Comparison of ENCODE assay signal across 29 mouse cellular contexts in the genomic region with DNA sequence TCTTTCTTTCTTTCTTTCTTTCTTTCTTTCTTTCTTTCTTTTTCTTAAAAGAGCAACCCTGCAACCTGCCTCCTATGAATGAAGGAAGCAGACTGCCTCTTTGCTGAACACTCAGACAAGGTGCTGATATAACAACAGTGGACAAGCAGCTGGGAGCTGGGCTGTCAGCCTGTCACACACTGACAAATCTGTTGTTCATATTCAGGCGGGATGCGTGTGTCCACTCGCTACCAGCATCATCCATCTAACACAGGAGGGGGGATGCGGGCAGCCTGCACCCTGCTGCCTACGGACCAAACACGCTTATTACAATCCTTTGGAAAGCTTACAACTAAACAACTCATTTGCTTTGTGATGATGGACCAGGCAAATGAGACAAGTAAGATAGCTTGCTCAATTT.
A peak's percentile ranks its signal among the peaks of the same experiment; 100 is the strongest.
DNase-seq lines count a peak whose midpoint lies in the region; ATAC-seq and TF ChIP-seq lines count a peak whose summit lies in the region.
"Had no signal": no experiment of that assay in that cellular context is flagged by ENCODE, and none has a peak within 500 bp of the region (broad histone marks: within the 10 kb centered on the region; RNA-seq: fewer than 3 reads in every experiment).

No protein-coding gene starts in this region.

- no peak overlapping the region for H3K9ac ChIP-seq in heart, embryonic 11.5 days (ENCODE audit: low read depth, low read length)
- H3K9ac ChIP-seq in midbrain, postnatal 0 days (replicated peaks; ENCODE audit: low read length, poor library complexity, severe bottlenecking): no peak overlapping the region
- no peak overlapping the region for H3K9ac ChIP-seq in midbrain, embryonic 11.5 days (ENCODE audit: low read length)
- H3K9ac ChIP-seq: embryonic facial prominence, embryonic 13.5 days; forebrain, embryonic 12.5 days; forebrain, embryonic 15.5 days; heart, embryonic 12.5 days; heart, embryonic 15.5 days; hindbrain, embryonic 13.5 days had no signal

- peak; percentile 75 for DNase-seq in heart, adult 11 months
- DNase-seq in midbrain, postnatal 0 days (ENCODE audit: low spot score): peak; percentile 52
- no peak for DNase-seq in midbrain, embryonic 11.5 days (ENCODE audit: low spot score, missing footprints)
- DNase-seq in retina, postnatal 1 day: peak; percentile 62
- DNase-seq in adrenal gland, postnatal 14 days: no peak
- DNase-seq: adrenal gland, adult 2 months; adrenal gland, postnatal 25 days; B cell, adult 2 months; cerebellum, adult 18-20 months; cerebellum, adult 9-10 months; cerebellum, postnatal 36 days; embryo, embryonic 11 days; gastrocnemius, postnatal 25 days; heart, postnatal 10 days; heart, postnatal 36 days had no signal

- TF ChIP-seq CTCF in midbrain, postnatal 0 days (IDR thresholded peaks at IDR 0.05): no peak

- no peak for ATAC-seq in heart, embryonic 11.5 days (replicated peaks; ENCODE audit: insufficient number of reproducible peaks, low FRiP score, low TSS enrichment)
- ATAC-seq in midbrain, postnatal 0 days (ENCODE audit: low FRiP score): no peak
- no peak for ATAC-seq in midbrain, embryonic 11.5 days (ENCODE audit: low FRiP score)
- ATAC-seq: forebrain, embryonic 15.5 days; intestine, postnatal 0 days; Patski had no signal

- H3K9me3 ChIP-seq in heart, embryonic 11.5 days (replicated peaks; ENCODE audit: control insufficient read depth, low read length): no peaks in the 10 kb centered on the region
- H3K9me3 ChIP-seq in midbrain, postnatal 0 days (ENCODE audit: low read length): no peaks in the 10 kb centered on the region
- H3K9me3 ChIP-seq in midbrain, embryonic 11.5 days (ENCODE audit: control insufficient read depth, low read length): no peaks in the 10 kb centered on the region
- H3K9me3 ChIP-seq: embryonic facial prominence, embryonic 10.5 days; embryonic facial prominence, embryonic 13.5 days; forebrain, embryonic 12.5 days; forebrain, embryonic 15.5 days; heart, embryonic 12.5 days; heart, embryonic 15.5 days; hindbrain, embryonic 10.5 days; hindbrain, embryonic 13.5 days had no signal

- H3K36me3 ChIP-seq in heart, embryonic 11.5 days (ENCODE audit: control insufficient read depth, insufficient read depth, low read length): no peaks in the 10 kb centered on the region
- no peaks in the 10 kb centered on the region for H3K36me3 ChIP-seq in midbrain, postnatal 0 days (ENCODE audit: insufficient read depth, low read length)
- H3K36me3 ChIP-seq in midbrain, embryonic 11.5 days (ENCODE audit: control insufficient read depth, insufficient read depth, low read length): no peaks in the 10 kb centered on the region
- H3K36me3 ChIP-seq: embryonic facial prominence, embryonic 10.5 days; embryonic facial prominence, embryonic 13.5 days; forebrain, embryonic 12.5 days; forebrain, embryonic 15.5 days; G1E; heart, embryonic 12.5 days; heart, embryonic 15.5 days; hindbrain, embryonic 10.5 days; hindbrain, embryonic 13.5 days had no signal

- H3K4me1 ChIP-seq in heart, embryonic 11.5 days (ENCODE audit: control insufficient read depth, insufficient read depth, low read length): peaks cover 2% of the 10 kb centered on the region; the same call in 1 of the 2 replicates
- no peaks in the 10 kb centered on the region for H3K4me1 ChIP-seq in midbrain, postnatal 0 days (ENCODE audit: insufficient read depth, low read length)
- H3K4me1 ChIP-seq in midbrain, embryonic 11.5 days (ENCODE audit: control insufficient read depth, insufficient read depth, low read length): no peaks in the 10 kb centered on the region
- H3K4me1 ChIP-seq: embryonic facial prominence, embryonic 13.5 days had no signal

- H3K4me2 ChIP-seq in heart, embryonic 11.5 days: no peak overlapping the region
- no peak overlapping the region for H3K4me2 ChIP-seq in midbrain, postnatal 0 days (ENCODE audit: low read depth, low read length, poor library complexity, severe bottlenecking)
- H3K4me2 ChIP-seq in midbrain, embryonic 11.5 days: no peak overlapping the region
- H3K4me2 ChIP-seq: embryonic facial prominence, embryonic 13.5 days; forebrain, embryonic 12.5 days; forebrain, embryonic 15.5 days; heart, embryonic 12.5 days; heart, embryonic 15.5 days; hindbrain, embryonic 13.5 days had no signal

- H3K4me3 ChIP-seq in heart, embryonic 11.5 days (ENCODE audit: low read depth, low read length): no peak overlapping the region
- no peak overlapping the region for H3K4me3 ChIP-seq in midbrain, postnatal 0 days (ENCODE audit: low read depth, low read length)
- H3K4me3 ChIP-seq in midbrain, embryonic 11.5 days (ENCODE audit: low read depth, low read length): no peak overlapping the region
- H3K4me3 ChIP-seq: embryonic facial prominence, embryonic 10.5 days; embryonic facial prominence, embryonic 13.5 days; erythroblast, embryonic 14.5 days; forebrain, embryonic 12.5 days; forebrain, embryonic 15.5 days; heart, embryonic 12.5 days; heart, embryonic 15.5 days; hindbrain, embryonic 10.5 days; hindbrain, embryonic 13.5 days had no signal

- WGBS in heart, embryonic 11.5 days (ENCODE audit: insufficient replicate concordance): 77% methylated on average over 6 of the region's 6 CpGs
- WGBS in midbrain, postnatal 0 days: 53% methylated on average over 6 of the region's 6 CpGs
- WGBS in midbrain, embryonic 11.5 days: 80% methylated on average over 6 of the region's 6 CpGs

- no peak overlapping the region for H3K27ac ChIP-seq in heart, embryonic 11.5 days (ENCODE audit: low read depth, low read length)
- H3K27ac ChIP-seq in midbrain, postnatal 0 days (ENCODE audit: low read depth, low read length): no peak overlapping the region
- H3K27ac ChIP-seq in midbrain, embryonic 11.5 days (ENCODE audit: low read depth, low read length): no peak overlapping the region
- H3K27ac ChIP-seq: embryonic facial prominence, embryonic 10.5 days; embryonic facial prominence, embryonic 13.5 days; forebrain, embryonic 12.5 days; forebrain, embryonic 15.5 days; heart, embryonic 15.5 days; hindbrain, embryonic 10.5 days; hindbrain, embryonic 13.5 days had no signal

- H3K27me3 ChIP-seq in heart, embryonic 11.5 days (ENCODE audit: control insufficient read depth, insufficient read depth, low read length): no peaks in the 10 kb centered on the region
- H3K27me3 ChIP-seq in midbrain, postnatal 0 days (ENCODE audit: insufficient read depth, low read length): no peaks in the 10 kb centered on the region
- no peaks in the 10 kb centered on the region for H3K27me3 ChIP-seq in midbrain, embryonic 11.5 days (ENCODE audit: control insufficient read depth, insufficient read depth, low read length)
- H3K27me3 ChIP-seq: CH12.LX; embryonic facial prominence, embryonic 13.5 days; forebrain, embryonic 12.5 days; forebrain, embryonic 15.5 days; heart, embryonic 12.5 days; heart, embryonic 15.5 days; hindbrain, embryonic 13.5 days; Patski had no signal

Comparison
In these comparisons a context has a peak if more than half of its experiments do, and no peak if none do; other contexts are left out.
1. DNase-seq: peak in heart, adult 11 months (single experiment), midbrain, postnatal 0 days (single experiment) and retina, postnatal 1 day (single experiment); none in midbrain, embryonic 11.5 days (single experiment) and adrenal gland, postnatal 14 days (single experiment).